Mouse (Mus musculus) inflammation-experienced regulatory T-cells, adult 6 months (primary cell): ENCODE data around the gene Syt5. TPM values are rescaled to one million over a fixed set of nuclear protein-coding genes. Genes with fewer than 3 reads are reported as not detected.
"Not testable (repeated sequence)": the region's sequence is repeated elsewhere in the genome, so short reads cannot be mapped to it uniquely, and the experiment has no call there.

Experiments used
- ATAC-seq: one replicate; pipeline ENCODE4 v1.8.0; 2017
- polyA plus RNA-seq, 3 experiments: library from polyadenylated mRNA; unstranded; fragments of 100-300 nt; shearing (Covaris generic); gene quantifications; one replicate each; pipeline ENCODE4 v1.2.1; 2017

Syt5 gene
- under 1 TPM in 1 of 3 experiments, not detected in 2; 0.83 TPM for polyA plus RNA-seq

- peak; percentile 17 for ATAC-seq
Measured at GRCm38 (mm10) chr7:4547221-4547641, at the start of gene Syt5. TSS of gene Syt5 (minus strand) at chr7:4547541.

DNA sequence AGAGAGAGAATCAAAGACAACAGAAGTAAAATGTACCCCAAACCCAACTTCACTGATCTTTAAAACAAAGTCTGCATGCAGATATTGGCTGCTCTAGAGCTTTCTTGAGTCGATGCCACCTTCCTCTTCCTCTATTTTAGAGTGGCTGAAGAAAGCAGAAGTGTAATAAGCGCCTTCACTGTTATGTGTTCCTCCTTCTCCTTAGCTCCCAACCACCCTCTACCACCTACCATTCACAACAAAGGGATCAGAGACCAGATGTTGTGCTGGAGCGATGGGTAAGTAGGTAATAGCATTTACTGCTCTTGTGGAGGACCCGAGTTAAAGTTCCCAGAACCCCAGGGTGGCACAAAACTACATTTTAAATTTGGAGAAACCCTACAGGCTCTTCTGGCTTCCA lies 49.7 kb upstream of the Syt5 start:
- ATAC-seq, result not testable (repeated sequence)

GRCm38 (mm10) chr7:4581481-4581880 lies 34.1 kb upstream of the Syt5 start:
- ATAC-seq, result not testable (repeated sequence)

DNA sequence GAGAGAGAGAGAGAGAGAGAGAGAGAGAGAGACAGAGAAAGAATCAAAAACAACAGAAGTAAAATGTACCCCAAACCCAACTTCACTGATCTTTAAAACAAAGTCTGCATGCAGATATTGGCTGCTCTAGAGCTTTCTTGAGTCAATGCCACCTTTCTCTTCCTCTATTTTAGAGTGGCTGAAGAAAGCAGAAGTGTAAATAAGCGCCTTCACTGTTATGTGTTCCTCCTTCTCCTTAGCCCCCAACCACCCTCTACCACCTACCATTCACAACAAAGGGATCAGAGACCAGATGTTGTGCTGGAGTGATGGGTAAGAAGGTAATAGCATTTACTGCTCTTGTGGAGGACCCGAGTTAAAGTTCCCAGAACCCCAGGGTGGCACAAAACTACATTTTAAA lies 25.0 kb upstream of the Syt5 start:
- ATAC-seq, result not testable (repeated sequence)

- no peak for ATAC-seq
Measured at GRCm38 (mm10) chr7:4562660-4563059, 15.3 kb upstream of the Syt5 start.

GRCm38 (mm10) chr7:4557167-4557560 lies 9.8 kb upstream of the Syt5 start:
- ATAC-seq, result no peak

GRCm38 (mm10) chr7:4556256-4557166 lies 9.2 kb upstream of the Syt5 start:
- ATAC-seq, result peak; percentile 100

DNA sequence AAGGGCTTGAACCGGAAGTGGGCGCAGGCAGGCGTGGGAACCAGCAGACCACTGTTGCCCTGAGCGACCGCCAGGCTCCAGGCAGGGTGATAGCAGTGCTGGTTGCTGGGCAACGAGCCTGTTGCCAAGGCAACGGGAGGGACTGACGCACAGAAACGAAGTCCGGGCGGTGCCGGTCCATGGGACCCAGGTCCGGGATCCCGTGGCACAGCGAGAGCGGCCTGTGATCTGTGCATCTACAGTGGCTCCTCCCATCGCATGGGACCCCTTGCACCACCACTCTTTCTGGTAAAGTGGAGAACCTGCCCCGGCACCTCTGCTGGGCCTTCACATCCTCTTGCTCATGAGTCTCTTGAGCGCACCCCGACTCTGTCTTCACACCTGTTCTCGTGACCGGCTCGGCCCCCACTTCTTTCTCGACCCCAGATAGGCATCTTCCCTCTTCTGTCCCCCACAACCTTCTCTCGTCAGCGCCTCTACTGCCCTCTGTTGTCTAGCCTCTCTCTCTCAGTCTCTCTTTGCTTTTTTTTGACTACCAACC lies 680 bp downstream of the Syt5 start:
- ATAC-seq, result no peak

- ATAC-seq, result no peak
Measured at GRCm38 (mm10) chr7:4546050-4546449, 1.3 kb downstream of the Syt5 start.

GRCm38 (mm10) chr7:4542013-4542412 lies 5.3 kb downstream of the Syt5 start:
- no peak for ATAC-seq

DNA sequence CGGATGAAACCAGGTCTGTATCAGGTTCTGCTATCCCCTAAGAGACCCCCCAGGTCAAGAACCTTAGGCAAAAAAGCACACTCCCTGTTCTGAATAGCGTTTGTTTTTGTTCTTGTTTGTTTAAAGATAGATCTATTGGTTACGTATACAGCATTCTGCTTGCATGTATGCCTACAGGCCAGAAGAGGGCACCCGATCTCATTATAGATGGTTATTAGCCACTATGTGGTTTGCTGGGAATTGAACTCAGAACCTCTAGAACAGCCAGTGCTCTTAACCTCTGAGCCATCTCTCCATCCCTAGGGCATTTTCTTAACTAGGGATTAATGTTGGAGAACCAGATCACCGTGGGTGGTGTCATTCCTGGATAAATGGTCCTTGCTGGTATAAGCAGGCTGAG lies 6.0 kb downstream of the Syt5 start:
- ATAC-seq, result no peak

GRCm38 (mm10) chr7:4539019-4539418 lies 8.3 kb downstream of the Syt5 start:
- ATAC-seq, result no peak

GRCm38 (mm10) chr7:4537181-4537580 lies 10.2 kb downstream of the Syt5 start:
- no peak for ATAC-seq

DNA sequence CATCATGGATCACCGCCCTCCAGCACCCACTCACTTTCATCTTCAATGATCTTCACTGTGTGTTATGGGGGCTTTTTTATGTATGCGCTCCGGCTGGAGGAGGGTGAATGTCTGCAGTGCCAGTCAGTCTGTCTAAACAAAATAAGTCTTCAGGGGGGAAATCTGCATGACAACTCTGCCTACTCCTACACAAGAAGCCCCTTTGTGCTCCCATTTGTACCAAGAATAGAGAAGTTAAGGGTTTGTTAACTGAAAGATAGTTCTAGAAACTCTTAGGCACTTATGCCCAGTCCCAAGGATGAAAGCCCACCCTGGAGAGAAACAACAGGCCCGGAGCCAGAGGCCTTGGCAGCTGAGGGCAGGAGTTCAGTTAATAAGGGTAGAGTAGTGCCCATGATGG lies 11.0 kb downstream of the Syt5 start:
- no peak for ATAC-seq

DNA sequence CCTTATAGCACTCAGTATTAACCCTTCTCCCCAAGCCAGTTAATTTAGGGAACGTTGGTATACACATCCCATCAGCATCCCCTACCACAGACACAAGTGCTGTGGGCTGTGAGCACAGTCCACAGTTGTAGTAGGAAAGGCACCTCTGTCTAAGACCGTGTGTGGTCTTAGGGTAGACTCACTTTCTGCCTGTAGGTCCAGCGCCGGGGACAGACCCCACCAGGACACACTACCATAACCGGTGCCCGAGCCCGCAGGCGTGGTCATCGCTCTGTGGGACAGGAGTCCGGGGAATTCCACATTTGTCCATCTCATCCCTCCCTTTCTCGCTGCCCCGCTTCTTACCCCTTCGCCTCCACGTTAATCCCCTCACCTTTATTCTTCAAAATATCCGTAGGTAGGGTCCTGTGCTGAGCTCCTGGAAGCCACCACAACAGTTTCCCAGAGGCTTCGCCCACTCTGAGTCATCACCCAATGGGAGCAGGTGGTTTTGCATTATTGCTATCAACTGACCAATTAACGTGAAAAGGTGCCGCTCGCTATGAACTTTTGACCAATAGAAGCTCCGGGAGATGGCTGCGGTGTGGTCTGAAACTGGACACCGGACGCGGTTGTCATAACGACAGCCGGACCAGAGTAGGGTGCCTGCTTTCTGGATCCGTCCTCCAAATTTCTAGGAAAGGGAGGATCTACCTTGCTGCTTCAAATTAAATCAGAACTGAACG lies 15.2 kb downstream of the Syt5 start, which contains the start of gene Dnaaf3:
Gene Dnaaf3, minus strand, starts transcription at position 449 of the 725 bp plus-strand sequence.
- no peak for ATAC-seq

GRCm38 (mm10) chr7:4530166-4530565 lies 17.2 kb downstream of the Syt5 start:
- ATAC-seq, result not testable (repeated sequence)

DNA sequence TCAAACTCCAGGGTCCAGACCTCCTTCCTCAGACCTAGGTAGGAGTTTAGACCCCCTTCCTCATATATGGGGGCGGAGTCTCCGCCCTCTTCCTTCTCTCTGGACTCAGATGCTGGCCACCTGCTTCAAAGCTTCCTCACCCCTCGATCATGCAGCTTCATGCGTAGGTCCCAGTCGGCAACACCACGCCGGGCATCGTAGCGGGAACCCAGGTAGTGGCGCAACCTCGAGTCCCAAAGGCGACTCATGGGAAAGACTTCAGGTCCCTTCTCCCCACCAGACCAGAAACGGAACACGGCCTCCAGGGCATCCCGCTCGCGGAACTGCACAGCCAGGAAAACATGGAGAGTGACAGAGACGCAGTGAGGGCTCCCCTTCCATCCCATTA lies 20.0 kb downstream of the Syt5 start:
- ATAC-seq, result no peak

DNA sequence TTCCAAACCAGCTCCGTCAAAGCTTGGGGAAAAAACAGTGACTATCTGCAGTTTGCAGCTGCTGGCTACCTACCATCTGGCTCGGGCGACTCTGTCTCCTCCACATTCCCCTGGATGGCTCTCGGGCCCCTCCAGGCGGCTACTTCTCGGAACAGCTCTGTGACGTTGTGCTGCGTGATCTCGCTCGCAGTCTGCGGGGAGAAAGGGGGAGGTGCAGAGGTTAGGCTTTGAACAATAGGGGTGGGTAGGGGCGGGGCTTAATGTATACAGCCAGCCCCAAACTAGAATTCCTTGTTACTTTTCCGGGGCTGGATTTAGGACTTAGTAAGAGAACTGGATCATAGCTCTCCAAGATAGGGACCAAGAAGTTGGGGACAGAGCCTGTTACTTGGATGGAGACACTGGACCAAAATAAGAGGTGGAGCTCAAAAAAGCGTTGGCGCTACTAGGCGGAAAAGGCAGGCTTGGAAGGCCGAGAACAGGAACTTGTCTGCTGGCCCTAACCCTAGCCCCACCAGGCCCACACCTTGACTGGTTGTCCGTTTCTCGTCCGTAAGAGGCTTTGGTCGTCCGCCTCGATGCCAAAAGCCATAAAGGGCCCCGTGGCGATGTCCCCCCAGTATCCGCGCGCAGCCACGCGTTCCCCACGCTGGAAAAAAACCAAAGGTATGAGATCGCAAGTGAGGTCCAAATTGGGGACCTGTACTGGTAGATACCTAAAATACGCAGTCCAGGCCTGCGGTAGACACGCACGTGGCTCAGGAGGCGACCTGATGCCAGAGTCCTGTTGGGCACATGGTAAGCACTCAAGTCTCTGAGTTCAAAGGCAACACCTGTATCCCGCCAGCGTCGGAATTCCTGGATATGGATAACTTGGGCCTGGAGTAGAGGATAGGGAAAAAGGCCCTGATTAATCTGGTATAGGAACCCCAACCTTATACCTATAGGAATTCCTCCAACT lies 20.7 kb downstream of the Syt5 start:
- ATAC-seq, result peak; percentile 98

DNA sequence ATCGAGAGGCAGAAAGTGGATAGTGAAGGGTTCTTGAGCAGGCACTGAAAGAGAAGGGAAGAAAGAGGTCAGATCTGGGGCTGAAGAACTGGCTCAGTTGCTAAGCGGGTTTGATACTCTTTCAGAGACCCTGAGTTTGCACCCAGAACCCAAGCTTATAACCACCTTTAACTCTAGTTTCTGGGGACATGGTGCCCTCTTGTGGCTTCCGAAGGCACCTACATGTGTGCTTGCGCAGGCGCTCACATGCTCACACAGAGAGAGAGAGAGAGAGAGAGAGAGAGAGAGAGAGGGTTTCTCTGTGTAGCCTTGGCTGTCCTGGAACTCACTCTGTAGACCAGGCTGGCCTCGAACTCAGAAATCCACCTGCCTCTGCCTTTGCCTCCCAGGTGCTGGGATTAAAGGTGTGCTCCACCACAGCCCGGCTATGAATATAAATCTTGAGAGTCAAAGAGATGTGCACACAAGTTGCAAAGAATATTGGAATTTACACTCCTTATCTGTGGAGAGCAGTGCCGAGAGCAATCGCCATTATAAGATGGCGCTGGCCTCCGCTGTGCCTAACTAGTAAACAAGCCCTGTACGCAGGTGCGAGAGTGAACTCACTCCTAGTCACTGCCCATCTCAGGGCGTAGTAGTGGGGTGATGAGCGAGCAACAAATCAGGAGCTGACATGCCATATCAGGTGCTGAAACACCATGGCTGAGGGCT lies 23.0 kb downstream of the Syt5 start, which contains the start of gene Tnni3:
Gene Tnni3, minus strand, starts transcription at position 18 of the 711 bp plus-strand sequence.
- ATAC-seq, result peak; percentile 45

GRCm38 (mm10) chr7:4523205-4524130 lies 23.9 kb downstream of the Syt5 start:
- ATAC-seq, result no peak
